Mouse (Mus musculus) cerebellum, adult 8-10 months (tissue): ENCODE measurements around the gene Cldn7.

ENCODE experiments used
- DNase-seq: peaks from one replicate; pipeline ENCODE4 v3.0.0; 2022

The Cldn7 gene

DNA sequence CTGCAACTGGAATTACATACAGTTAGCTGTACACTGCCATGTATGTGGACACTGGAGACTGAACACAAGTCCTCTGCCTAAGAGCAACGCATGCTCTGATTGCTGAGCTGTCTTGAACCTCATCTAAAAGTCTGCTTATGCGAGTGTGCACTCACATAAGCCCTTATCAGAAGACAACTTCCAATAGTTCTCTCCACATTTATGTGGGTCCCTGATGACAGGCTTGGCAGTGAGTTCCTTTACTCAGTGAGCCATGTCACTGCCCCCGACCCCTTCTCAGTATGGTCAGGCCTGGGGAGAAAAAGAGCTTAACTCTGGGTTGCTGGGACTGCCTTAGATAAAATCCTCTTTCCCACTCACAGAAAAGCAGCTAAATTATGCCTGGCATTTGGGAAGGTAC is 52.1 kb downstream of the Cldn7 start, which contains the start of gene Dlg4:
TSS of gene Dlg4 (plus strand) at position 274 of the 400 bp plus-strand sequence.
- no peak for DNase-seq

DNA sequence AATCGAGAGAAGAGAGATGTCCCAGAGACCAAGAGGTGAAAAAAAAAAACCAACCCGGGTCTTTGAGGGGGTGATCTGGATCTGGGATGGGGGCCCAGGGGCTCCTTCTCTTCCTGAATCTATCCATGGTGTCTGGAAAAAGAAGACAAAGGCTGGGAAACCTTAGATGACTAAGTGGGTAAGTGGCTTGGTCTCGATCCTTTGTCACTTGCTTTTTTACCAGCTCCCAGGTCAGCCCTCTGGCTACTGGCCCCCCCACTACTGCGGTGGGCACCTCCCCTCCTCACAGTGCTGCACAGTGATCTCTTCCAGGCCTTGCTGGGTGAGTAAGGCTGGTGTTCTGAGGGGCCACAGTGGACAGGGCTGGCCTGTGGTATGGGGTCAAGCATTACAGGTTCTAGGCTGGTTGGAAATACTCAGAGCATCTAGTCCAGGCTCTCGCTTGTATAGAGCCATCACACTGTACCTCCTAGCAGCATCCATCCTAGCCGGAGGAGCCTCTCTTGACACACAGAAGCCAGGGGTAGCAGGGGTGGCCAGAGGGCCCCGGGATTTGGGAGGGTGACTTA is 52.7 kb downstream of the Cldn7 start:
- no peak for DNase-seq
